Mouse (Mus musculus): Measurements from ENCODE around the gene Mmrn2.
"Not testable (repeated sequence)": the region's sequence is repeated elsewhere in the genome, so short reads cannot be mapped to it uniquely, and the experiment has no call there.

The Mmrn2 gene

GRCm38 (mm10) chr14:34402871-34403270 lies 27.6 kb downstream of the Mmrn2 start:
- no peak for DNase-seq (ENCODE audit: low read depth, low spot score)

GRCm38 (mm10) chr14:34403424-34403823 lies 28.2 kb downstream of the Mmrn2 start:
- DNase-seq (ENCODE audit: low read depth, low spot score): no peak

GRCm38 (mm10) chr14:34410716-34411115 lies 35.5 kb downstream of the Mmrn2 start:
- no peak for DNase-seq (ENCODE audit: low read depth, low spot score)

- DNase-seq (ENCODE audit: low read depth, low spot score): no peak
Measured at GRCm38 (mm10) chr14:34412164-34412896, 37.1 kb downstream of the Mmrn2 start.

- DNase-seq (ENCODE audit: low read depth, low spot score): not testable (repeated sequence)
Measured at GRCm38 (mm10) chr14:34416946-34417345, 41.7 kb downstream of the Mmrn2 start.

GRCm38 (mm10) chr14:34417501-34417900 lies 42.2 kb downstream of the Mmrn2 start:
- no peak for DNase-seq (ENCODE audit: low read depth, low spot score)

- DNase-seq (ENCODE audit: low read depth, low spot score): no peak
Measured at GRCm38 (mm10) chr14:34421078-34421477, 45.8 kb downstream of the Mmrn2 start.

GRCm38 (mm10) chr14:34428274-34428673 lies 53.0 kb downstream of the Mmrn2 start:
- DNase-seq (ENCODE audit: low read depth, low spot score): no peak

- DNase-seq (ENCODE audit: low read depth, low spot score): no peak
Measured at GRCm38 (mm10) chr14:34429069-34429468, 53.8 kb downstream of the Mmrn2 start.

- no peak for DNase-seq (ENCODE audit: low read depth, low spot score)
Measured at GRCm38 (mm10) chr14:34440526-34441066, 65.3 kb downstream of the Mmrn2 start.

- no peak for DNase-seq (ENCODE audit: low read depth, low spot score)
Measured at GRCm38 (mm10) chr14:34442531-34442930, 67.3 kb downstream of the Mmrn2 start.

GRCm38 (mm10) chr14:34444368-34444767 lies 69.1 kb downstream of the Mmrn2 start:
- no peak for DNase-seq (ENCODE audit: low read depth, low spot score)

- DNase-seq (ENCODE audit: low read depth, low spot score): no peak
Measured at GRCm38 (mm10) chr14:34444924-34445323, 69.7 kb downstream of the Mmrn2 start.

GRCm38 (mm10) chr14:34445348-34445747 lies 70.1 kb downstream of the Mmrn2 start:
- DNase-seq (ENCODE audit: low read depth, low spot score): no peak

- no peak for DNase-seq (ENCODE audit: low read depth, low spot score)
Measured at GRCm38 (mm10) chr14:34446624-34447023, 71.4 kb downstream of the Mmrn2 start.

- DNase-seq (ENCODE audit: low read depth, low spot score): no peak
Measured at GRCm38 (mm10) chr14:34447659-34448058, 72.4 kb downstream of the Mmrn2 start.

GRCm38 (mm10) chr14:34448398-34448797 lies 73.1 kb downstream of the Mmrn2 start:
- no peak for DNase-seq (ENCODE audit: low read depth, low spot score)

GRCm38 (mm10) chr14:34449807-34450206 lies 74.5 kb downstream of the Mmrn2 start:
- DNase-seq (ENCODE audit: low read depth, low spot score): no peak

- no peak for DNase-seq (ENCODE audit: low read depth, low spot score)
Measured at GRCm38 (mm10) chr14:34450451-34450850, 75.2 kb downstream of the Mmrn2 start.

- DNase-seq (ENCODE audit: low read depth, low spot score): no peak
Measured at GRCm38 (mm10) chr14:34451872-34452271, 76.6 kb downstream of the Mmrn2 start.

- DNase-seq (ENCODE audit: low read depth, low spot score): no peak
Measured at GRCm38 (mm10) chr14:34453648-34454047, 78.4 kb downstream of the Mmrn2 start.

Data from c-Kit-negative CD71-positive TER-119-positive erythroid progenitor cells, embryonic 14.5 days (primary cell).